Mouse (Mus musculus) olfactory bulb, adult 2 months (tissue): Measurements from ENCODE around the gene Hist1h3a. TPM values are rescaled to one million over a fixed set of nuclear protein-coding genes. Genes with fewer than 3 reads are reported as not detected.
A peak's percentile ranks its signal among the peaks of the same experiment; 100 is the strongest.

Experiments used
- H3K27ac ChIP-seq: fragments of 200-500 bp; 2 replicates; pipeline ENCODE4 v1.5.1; 2012; ENCODE audit warnings: low read depth, low read length; ENCODE audit not compliant: insufficient read depth
- H3K4me1 ChIP-seq: fragments of 200-500 bp; 2 replicates; pipeline ENCODE4 v1.6.1; 2012; ENCODE audit warnings: low read length; ENCODE audit not compliant: control insufficient read depth, insufficient read depth
- H3K4me3 ChIP-seq: fragments of 200-500 bp; 2 replicates; pipeline ENCODE4 v1.5.1; 2012; ENCODE audit warnings: mild to moderate bottlenecking, low read depth, low read length, moderate library complexity; ENCODE audit not compliant: insufficient read depth
- CTCF ChIP-seq: fragments of 200-500 bp; IDR thresholded peaks from 2 replicates; pipeline ENCODE4 v1.5.1; 2012; ENCODE audit warnings: low read depth, mild to moderate bottlenecking, low read length, moderate library complexity; ENCODE audit not compliant: insufficient read depth
- POLR2A ChIP-seq: fragments of 200-500 bp; IDR thresholded peaks from 2 replicates; pipeline ENCODE4 v1.6.1; 2012; ENCODE audit warnings: mild to moderate bottlenecking, low read depth, low read length, moderate library complexity; ENCODE audit not compliant: insufficient read depth
- WGBS: fragments of 180-500 bp; shearing (Covaris S2); methylation state at CpG from one replicate; pipeline ENCODE4 v1.1.7; 2018; 5-methylcytosine and 5-hydroxymethylcytosine counted together
- polyA plus RNA-seq: library from polyadenylated mRNA; stranded (reverse); fragments of >200 nt; gene quantifications from 2 replicates; pipeline ENCODE4 v1.2.4, GENCODE M21; 2012; ENCODE audit warnings: low replicate concordance; ENCODE audit not compliant: missing spikeins, insufficient read depth, insufficient read length

The Hist1h3a gene
- polyA plus RNA-seq, 1 experiment = not detected

DNA sequence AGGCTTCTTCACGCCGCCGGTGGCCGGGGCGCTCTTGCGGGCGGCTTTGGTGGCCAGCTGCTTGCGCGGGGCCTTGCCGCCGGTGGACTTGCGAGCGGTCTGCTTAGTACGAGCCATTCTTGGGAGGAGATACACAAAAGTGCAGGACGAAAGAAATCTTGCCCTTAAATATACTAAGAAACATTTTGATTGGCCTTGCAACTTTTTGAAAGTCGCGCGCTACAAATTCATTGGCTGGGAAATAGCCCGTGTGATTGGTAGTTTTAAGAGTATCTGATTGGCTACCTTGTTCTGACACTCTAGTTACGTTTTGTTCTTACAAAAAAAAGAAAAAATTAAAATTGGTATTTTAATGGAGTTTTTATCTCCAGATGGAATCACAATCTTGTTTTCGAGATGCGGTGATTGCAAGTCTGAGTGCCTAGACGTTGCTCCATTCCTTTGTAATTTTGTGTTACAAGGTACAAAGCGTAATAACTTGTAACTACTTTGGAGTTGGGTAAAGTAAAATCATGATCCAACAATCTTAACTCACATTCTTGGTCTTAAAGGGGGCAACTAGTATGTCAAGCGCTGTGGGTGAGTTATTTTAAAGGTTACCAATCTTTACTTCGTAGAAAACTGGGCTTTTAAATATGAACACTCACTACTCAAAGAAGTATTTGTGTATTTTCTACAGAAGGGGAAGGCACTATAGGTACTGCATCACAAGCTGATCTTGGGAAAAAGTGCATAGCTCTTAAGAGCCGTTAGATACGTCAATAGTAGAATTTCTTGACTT, 16.6 kb downstream of the Hist1h3a start, which contains the start of gene Hist1h3c:
Hist1h3c (minus strand) TSS at position 222 of the 781 bp plus-strand sequence.
- H3K4me3 ChIP-seq = peak within 1 kb of the TSS; percentile 73
- under 1% methylated on average over 28 of the region's 28 CpGs for WGBS
- peaks cover 9% of the 10 kb centered on the region for H3K4me1 ChIP-seq
- no peak for TF ChIP-seq CTCF
- no peak for TF ChIP-seq POLR2A
- peak within 1 kb of the TSS; percentile 99 for H3K27ac ChIP-seq

DNA sequence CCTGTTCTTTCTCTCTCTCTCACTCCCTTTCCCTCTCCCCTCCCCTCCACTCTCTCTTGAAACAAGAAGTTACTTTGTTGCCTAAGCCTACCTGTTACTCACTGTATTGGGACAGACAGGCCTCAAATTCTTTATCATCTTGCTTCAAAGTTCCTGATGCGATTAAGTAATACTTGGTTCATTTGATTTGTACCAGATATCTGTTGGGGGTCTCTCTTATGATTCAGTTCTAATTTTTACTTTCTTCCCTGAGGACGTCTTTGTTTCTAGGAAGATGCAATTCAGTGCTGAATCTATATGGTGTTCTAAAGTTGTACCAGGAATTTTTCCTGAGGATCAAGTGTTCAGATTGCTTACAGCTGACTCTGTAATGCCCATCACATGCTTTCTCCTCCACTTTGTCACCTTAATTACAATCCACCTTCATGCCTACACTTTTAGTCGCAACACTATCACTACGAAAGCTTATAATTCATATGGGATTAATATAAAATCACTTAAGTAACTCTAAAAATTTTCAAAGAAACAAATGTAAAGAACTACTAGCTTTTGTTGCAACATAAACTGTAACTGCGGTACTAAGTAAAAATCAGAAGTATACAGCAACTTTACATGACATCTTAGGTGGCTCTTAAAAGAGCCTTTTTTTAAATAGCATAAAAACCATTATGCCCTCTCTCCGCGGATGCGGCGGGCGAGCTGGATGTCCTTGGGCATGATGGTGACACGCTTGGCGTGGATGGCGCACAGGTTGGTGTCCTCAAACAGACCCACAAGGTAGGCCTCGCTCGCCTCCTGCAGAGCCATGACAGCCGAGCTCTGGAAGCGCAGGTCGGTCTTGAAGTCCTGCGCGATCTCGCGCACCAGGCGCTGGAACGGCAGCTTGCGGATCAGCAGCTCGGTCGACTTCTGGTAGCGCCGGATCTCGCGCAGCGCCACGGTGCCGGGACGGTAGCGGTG, 17.5 kb downstream of the Hist1h3a start:
- H3K4me3 ChIP-seq = no peak overlapping the region; the same call in 1 of the 2 replicates

DNA sequence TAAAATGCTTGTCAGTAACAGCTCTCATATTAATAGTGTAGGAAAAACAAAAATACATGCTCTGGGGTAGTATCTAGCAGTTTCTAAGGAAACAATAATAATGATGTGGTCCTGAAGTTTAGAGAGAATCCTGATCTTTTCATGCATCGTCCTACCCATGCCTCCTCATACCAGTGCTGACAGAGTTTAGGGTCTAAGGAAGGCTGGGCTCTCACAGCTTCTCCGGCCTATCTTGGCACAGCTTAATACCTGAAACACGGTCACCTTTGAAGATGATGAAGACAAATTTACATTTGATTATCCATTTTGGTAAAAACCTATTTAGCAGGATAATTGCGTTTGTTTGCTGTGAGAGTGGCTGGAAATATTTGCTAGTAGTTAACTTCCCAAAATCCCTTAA, 18.2 kb downstream of the Hist1h3a start:
- TF ChIP-seq CTCF (no peak), POLR2A (no peak)
- no peak overlapping the region for H3K27ac ChIP-seq
- H3K4me3 ChIP-seq = no peak overlapping the region
- WGBS = 29% methylated on average over 4 of the region's 4 CpGs
- H3K4me1 ChIP-seq = peaks cover 9% of the 10 kb centered on the region

More for the DNA sequence above, 17.5 kb downstream of the Hist1h3a start:
- Histone ChIP-seq H3K27ac (no peak overlapping the region), H3K4me1 (peaks cover 9% of the 10 kb centered on the region)
- 6% methylated on average over 19 of the region's 36 CpGs for WGBS
- TF ChIP-seq POLR2A = no peak
- TF ChIP-seq CTCF = no peak

DNA sequence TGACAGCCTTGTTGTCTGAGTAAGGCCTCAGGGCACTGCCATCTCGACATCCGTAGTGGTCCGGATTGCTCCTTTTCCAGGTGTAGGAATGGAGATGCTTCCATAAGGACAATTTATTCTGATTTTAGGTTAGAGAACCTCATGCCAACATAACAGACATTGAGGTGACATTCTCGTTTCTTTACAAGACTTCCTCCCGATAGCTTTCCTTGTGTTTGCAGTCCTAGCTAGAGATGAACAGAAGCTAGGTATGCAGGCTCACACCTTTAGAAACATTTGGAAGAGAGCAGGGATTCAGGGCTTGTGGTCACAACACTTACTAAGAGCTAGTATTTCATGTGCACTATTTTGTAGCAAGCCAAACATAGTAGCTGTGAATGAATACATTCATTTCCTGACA, 19.0 kb downstream of the Hist1h3a start:
- no peak overlapping the region for H3K4me3 ChIP-seq
- peaks cover 9% of the 10 kb centered on the region for H3K4me1 ChIP-seq
- no peak overlapping the region for H3K27ac ChIP-seq
- 82% methylated on average over 5 of the region's 5 CpGs for WGBS
- TF ChIP-seq CTCF = no peak
- TF ChIP-seq POLR2A = no peak

- Histone ChIP-seq H3K4me1 (peaks cover 8% of the 10 kb centered on the region), H3K4me3 (no peak overlapping the region)
- TF ChIP-seq POLR2A (no peak), CTCF (no peak)
These were observed 20.2 kb downstream of the Hist1h3a start for GRCm38 (mm10) chr13:23742007-23742406.

DNA sequence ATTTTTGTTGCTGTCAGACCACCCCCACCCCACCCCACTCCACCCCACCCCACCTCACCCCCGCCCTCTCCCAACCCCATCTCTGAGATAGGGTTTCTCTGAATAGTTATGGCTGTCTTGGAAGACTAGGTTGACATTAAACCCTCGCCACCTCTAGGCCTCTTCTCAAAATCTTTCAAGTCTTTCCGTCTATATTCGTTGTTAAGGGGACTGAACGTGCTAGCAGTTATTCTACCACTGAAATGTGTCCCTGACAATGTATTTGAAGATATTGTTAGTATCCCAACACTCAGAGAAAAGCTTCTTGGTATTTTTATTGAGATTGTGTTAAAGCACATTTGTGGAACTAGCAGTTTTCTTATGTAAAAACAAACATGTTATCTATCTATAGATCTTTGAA, 21.3 kb downstream of the Hist1h3a start:
- 70% methylated on average over 5 of the region's 5 CpGs for WGBS
- no peak overlapping the region for H3K4me3 ChIP-seq
- H3K4me1 ChIP-seq = peaks cover 5% of the 10 kb centered on the region
- H3K27ac ChIP-seq = no peak overlapping the region
- no peak for TF ChIP-seq CTCF
- TF ChIP-seq POLR2A = no peak

More at GRCm38 (mm10) chr13:23742007-23742406, 20.2 kb downstream of the Hist1h3a start:
- no peak overlapping the region for H3K27ac ChIP-seq

GRCm38 (mm10) chr13:23740256-23740840, 21.8 kb downstream of the Hist1h3a start:
- WGBS = 33% methylated on average over 13 of the region's 13 CpGs
- H3K27ac ChIP-seq = peak overlapping the region; percentile 64
- H3K4me1 ChIP-seq = peaks cover 5% of the 10 kb centered on the region
- H3K4me3 ChIP-seq = no peak overlapping the region
- TF ChIP-seq POLR2A (no peak), CTCF (no peak)

- WGBS = under 1% methylated on average over 14 of the region's 14 CpGs
These were observed 22.3 kb downstream of the Hist1h3a start for GRCm38 (mm10) chr13:23739922-23740252.

More at GRCm38 (mm10) chr13:23739922-23740252, 22.3 kb downstream of the Hist1h3a start:
- peak overlapping the region; percentile 51 for H3K4me3 ChIP-seq
- 0 out of 2 replicates have a peak, but pooled peaks cover under 1% of the 10 kb centered on the region for H3K4me1 ChIP-seq
- peak overlapping the region; percentile 60 for H3K27ac ChIP-seq
- no peak for TF ChIP-seq CTCF
- no peak; the same call in 1 of the 2 replicates for TF ChIP-seq POLR2A
